Mouse (Mus musculus) intestine, embryonic 14.5 days (tissue): Measurements from ENCODE around the gene Ctr9. TPM values are rescaled to one million over a fixed set of nuclear protein-coding genes. Genes with fewer than 3 reads are reported as not detected.

Experiments
- ATAC-seq: fragments of 200-750 bp; cut with Nextera tagmentation; replicated peaks from 2 replicates; pipeline ENCODE4 v1.8.0; 2017; ENCODE audit warnings: low read depth, moderate number of reproducible peaks, moderate TSS enrichment, moderate library complexity; ENCODE audit not compliant: low FRiP score, low TSS enrichment
- DNase-seq: peaks from one replicate; pipeline ENCODE4 v3.0.0-alpha.2; 2018; ENCODE audit warnings: low spot score
- H3K27ac ChIP-seq: fragments of 300-500 bp; sonication (generic); 2 replicates; pipeline ENCODE4 v1.5.1; 2014; ENCODE audit warnings: low read depth, mild to moderate bottlenecking, control low read depth
- H3K27me3 ChIP-seq: fragments of 300-500 bp; sonication (generic); replicated peaks from 2 replicates; pipeline ENCODE4 v1.6.1; 2014; ENCODE audit warnings: low read length, control low read depth; ENCODE audit not compliant: control insufficient read depth, insufficient read depth
- H3K36me3 ChIP-seq: fragments of 300-500 bp; sonication (generic); 2 replicates; pipeline ENCODE4 v1.6.1; 2014; ENCODE audit warnings: low read length, control low read depth; ENCODE audit not compliant: control insufficient read depth, insufficient read depth
- H3K4me1 ChIP-seq: fragments of 300-500 bp; sonication (generic); replicated peaks from 2 replicates; pipeline ENCODE4 v1.6.1; 2014; ENCODE audit warnings: low read length, control low read depth, mixed read lengths; ENCODE audit not compliant: control insufficient read depth, insufficient read depth
- H3K4me2 ChIP-seq: fragments of 300-500 bp; sonication (generic); 2 replicates; pipeline ENCODE4 v1.6.1; 2014; ENCODE audit warnings: low read length
- H3K4me3 ChIP-seq: fragments of 300-500 bp; sonication (generic); 2 replicates; pipeline ENCODE4 v1.5.1; 2014; ENCODE audit warnings: low read depth, low read length, control low read depth, mixed read lengths
- H3K9ac ChIP-seq: fragments of 300-500 bp; sonication (generic); 2 replicates; pipeline ENCODE4 v1.6.1; 2014; ENCODE audit warnings: mild to moderate bottlenecking, low read length
- H3K9me3 ChIP-seq: fragments of 300-500 bp; sonication (generic); 2 replicates; pipeline ENCODE4 v1.6.1; 2016; ENCODE audit warnings: low read length, control low read depth; ENCODE audit not compliant: control insufficient read depth
- whole genome bisulfite sequencing: fragments of 180-500 bp; shearing (Covaris S2); extraction: QIAGEN DNeasy Blood & Tissue Kit; methylation state at CpG from one replicate; pipeline ENCODE4 v1.1.7; 2014; 5-methylcytosine and 5-hydroxymethylcytosine counted together
- polyA plus RNA-seq: library from polyadenylated mRNA; unstranded; fragments of >200 nt; fragmentation: Nextera tagmentation; extraction: Ambion mirVana; gene quantifications from 2 replicates; pipeline ENCODE4 v1.2.1, GENCODE M21; 2014

Gene Ctr9
- polyA plus RNA-seq, 1 experiment from 2014 or later, result 54.0 TPM

- H3K4me3 ChIP-seq, result no peak overlapping the region
- H3K36me3 ChIP-seq, result no peaks in the 10 kb centered on the region
- no peak overlapping the region for H3K27ac ChIP-seq
- WGBS, result 67% methylated on average over 4 of the region's 4 CpGs
- H3K27me3 ChIP-seq, result no peaks in the 10 kb centered on the region
- H3K4me1 ChIP-seq, result peaks cover 4% of the 10 kb centered on the region
- no peak overlapping the region for H3K4me2 ChIP-seq
- no peak for DNase-seq
- no peaks in the 10 kb centered on the region for H3K9me3 ChIP-seq
- ATAC-seq, result no peak
- no peak overlapping the region for H3K9ac ChIP-seq
These were observed 7.9 kb upstream of the Ctr9 start for GRCm38 (mm10) chr7:111020814-111021213.

GRCm38 (mm10) chr7:111024068-111024594 is 4.6 kb upstream of the Ctr9 start:
- Histone ChIP-seq H3K36me3 (no peaks in the 10 kb centered on the region), H3K27ac (peak overlapping the region; percentile 34; the same call in 1 of the 2 replicates), H3K27me3 (no peaks in the 10 kb centered on the region), H3K4me1 (peaks cover 7% of the 10 kb centered on the region), H3K4me2 (no peak overlapping the region), H3K4me3 (no peak overlapping the region), H3K9ac (no peak overlapping the region), H3K9me3 (no peaks in the 10 kb centered on the region)
- 32% methylated on average over 8 of the region's 8 CpGs for WGBS
- peak; percentile 63 for DNase-seq
- no peak for ATAC-seq

DNA sequence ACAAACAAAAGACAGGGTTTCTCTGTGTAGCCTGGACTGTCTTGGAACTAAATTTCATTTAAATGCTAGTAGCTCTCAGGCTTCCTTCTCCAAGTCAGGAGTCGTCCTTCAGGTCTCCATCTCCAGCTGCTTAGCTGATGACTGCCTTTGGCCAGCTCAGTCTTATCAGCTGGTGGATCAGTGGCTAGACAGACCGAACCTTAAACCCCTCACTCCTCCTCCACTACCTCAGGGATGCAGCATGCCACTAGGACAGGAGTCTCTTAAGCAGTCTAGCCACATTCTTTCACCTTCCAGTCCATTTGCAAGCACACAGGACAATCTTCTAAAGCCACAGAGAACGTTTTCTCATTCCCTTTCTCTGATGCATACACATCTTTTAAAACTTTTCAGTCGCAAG is 3.8 kb upstream of the Ctr9 start:
- peaks cover 12% of the 10 kb centered on the region for H3K4me1 ChIP-seq
- H3K27me3 ChIP-seq, result no peaks in the 10 kb centered on the region
- no peak overlapping the region for H3K4me2 ChIP-seq
- no peak overlapping the region for H3K4me3 ChIP-seq
- no peak overlapping the region for H3K27ac ChIP-seq
- no peaks in the 10 kb centered on the region for H3K36me3 ChIP-seq
- WGBS, result 59% methylated on average over 4 of the region's 4 CpGs
- H3K9me3 ChIP-seq, result no peaks in the 10 kb centered on the region
- no peak overlapping the region for H3K9ac ChIP-seq
- no peak for ATAC-seq
- no peak for DNase-seq

DNA sequence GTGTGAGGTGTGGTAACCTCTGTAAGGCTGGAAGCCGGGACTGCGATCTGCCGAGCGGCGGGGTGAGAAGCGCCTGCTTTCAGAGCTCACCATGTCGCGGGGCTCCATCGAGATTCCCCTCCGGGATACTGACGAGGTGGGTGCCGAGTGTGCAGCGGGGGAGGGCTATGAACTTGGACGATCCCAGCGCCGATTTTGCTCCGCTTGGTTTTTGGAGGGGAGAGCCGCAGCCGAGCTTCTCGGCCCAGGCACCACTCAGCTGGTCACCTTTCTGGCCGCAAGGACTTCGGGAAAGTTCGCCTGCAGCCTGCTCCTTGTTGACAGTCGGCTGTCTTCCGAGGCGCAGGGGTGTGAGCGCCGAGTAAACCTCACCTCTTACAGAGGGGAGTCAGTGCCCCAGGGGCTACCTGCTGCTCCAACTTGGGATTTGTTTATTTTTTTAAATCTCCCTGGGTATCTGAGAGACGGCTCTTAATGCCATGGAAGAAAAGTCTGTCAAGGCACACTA is 349 bp downstream of the Ctr9 start:
- under 1% methylated on average over 29 of the region's 29 CpGs for WGBS
- peak overlapping the region; percentile 87 for H3K4me3 ChIP-seq
- H3K36me3 ChIP-seq, result peaks cover 36% of the 10 kb centered on the region
- peak overlapping the region; percentile 94 for H3K27ac ChIP-seq
- ATAC-seq (peak; percentile 34; the same call in 1 of the 2 replicates), DNase-seq (no peak)
- H3K9ac ChIP-seq, result peak overlapping the region; percentile 69
- H3K9me3 ChIP-seq, result no peaks in the 10 kb centered on the region
- peaks cover 13% of the 10 kb centered on the region for H3K4me1 ChIP-seq
- peak overlapping the region; percentile 57 for H3K4me2 ChIP-seq
- H3K27me3 ChIP-seq, result no peaks in the 10 kb centered on the region

DNA sequence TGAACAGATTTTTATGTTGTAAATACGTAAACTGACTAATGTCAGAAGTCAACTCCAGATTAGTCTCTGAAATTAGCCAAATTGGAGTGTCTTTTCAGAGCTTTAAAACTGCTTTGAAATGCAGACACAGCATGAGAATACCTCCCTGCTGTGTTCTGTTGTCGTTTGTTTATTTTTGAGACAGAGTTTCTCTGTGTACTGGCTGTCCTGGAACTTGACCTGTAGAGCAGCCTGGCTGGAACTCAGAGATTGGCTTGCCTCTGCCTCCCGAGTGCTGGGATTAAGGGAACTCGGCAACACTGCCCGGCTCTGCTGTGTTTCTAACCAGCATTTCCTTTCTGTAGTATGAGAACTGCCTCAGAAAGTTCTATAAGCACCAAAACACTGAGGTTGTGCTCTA is 20.2 kb downstream of the Ctr9 start:
- Histone ChIP-seq H3K4me1 (no peaks in the 10 kb centered on the region), H3K36me3 (peaks cover 86% of the 10 kb centered on the region), H3K9me3 (no peaks in the 10 kb centered on the region), H3K4me2 (no peak overlapping the region), H3K9ac (no peak overlapping the region), H3K27me3 (no peaks in the 10 kb centered on the region), H3K4me3 (no peak overlapping the region), H3K27ac (no peak overlapping the region)
- DNase-seq (no peak), ATAC-seq (no peak)
- WGBS, result 82% methylated on average over 5 of the region's 5 CpGs

DNA sequence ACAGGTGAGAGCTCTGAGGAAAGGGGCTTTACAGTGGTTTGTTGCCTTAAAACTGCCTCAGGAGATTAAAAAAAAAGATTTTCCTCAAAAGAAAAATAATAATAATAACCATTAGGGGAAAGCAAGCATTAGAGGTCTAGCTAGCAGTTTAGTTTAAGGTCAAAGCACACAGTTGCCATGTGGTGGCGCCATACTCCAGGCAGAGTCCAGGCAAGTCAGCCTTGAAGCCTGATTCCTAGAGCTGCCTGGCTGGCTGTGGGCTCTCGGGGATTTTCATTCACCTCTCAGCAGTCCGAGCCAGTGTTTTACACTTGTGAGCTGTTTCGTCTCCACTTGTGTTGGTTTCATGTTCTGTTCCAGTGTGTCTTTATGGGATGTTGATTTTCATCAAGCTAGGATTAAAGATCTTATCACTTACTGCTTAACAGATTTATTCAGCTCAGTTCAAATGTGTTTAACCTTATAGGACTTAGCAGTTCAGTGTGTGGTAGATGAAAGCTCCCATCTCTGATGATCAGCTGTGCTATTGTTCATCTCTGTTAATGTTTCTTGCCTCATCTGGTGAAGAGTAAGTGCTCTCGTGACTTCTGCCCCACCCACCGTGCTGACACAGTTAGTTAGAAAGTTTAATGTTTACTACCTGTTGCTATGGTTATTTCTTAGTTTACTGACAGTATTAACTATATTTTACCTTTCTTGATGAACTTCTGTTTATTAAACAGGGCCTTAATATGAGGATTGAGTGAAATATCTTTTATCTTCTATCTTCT is 21.1 kb downstream of the Ctr9 start:
- peaks cover 86% of the 10 kb centered on the region for H3K36me3 ChIP-seq
- H3K4me1 ChIP-seq, result no peaks in the 10 kb centered on the region
- no peak overlapping the region for H3K4me2 ChIP-seq
- no peak overlapping the region for H3K27ac ChIP-seq
- peak; percentile 73 for DNase-seq
- H3K9ac ChIP-seq, result no peak overlapping the region
- H3K27me3 ChIP-seq, result no peaks in the 10 kb centered on the region
- no peaks in the 10 kb centered on the region for H3K9me3 ChIP-seq
- 62% methylated on average over 6 of the region's 6 CpGs for WGBS
- no peak; the same call in 1 of the 2 replicates for ATAC-seq
- no peak overlapping the region for H3K4me3 ChIP-seq

GRCm38 (mm10) chr7:111055221-111055620 is 26.5 kb downstream of the Ctr9 start:
- no peak overlapping the region for H3K27ac ChIP-seq
- DNase-seq, result no peak
- 90% methylated on average over 19 of the region's 19 CpGs for WGBS
- no peak overlapping the region for H3K4me3 ChIP-seq
- no peak overlapping the region for H3K9ac ChIP-seq
- H3K27me3 ChIP-seq, result no peaks in the 10 kb centered on the region
- no peak for ATAC-seq
- no peaks in the 10 kb centered on the region for H3K4me1 ChIP-seq
- H3K36me3 ChIP-seq, result peaks cover 60% of the 10 kb centered on the region
- H3K9me3 ChIP-seq, result no peaks in the 10 kb centered on the region
- no peak overlapping the region for H3K4me2 ChIP-seq

DNA sequence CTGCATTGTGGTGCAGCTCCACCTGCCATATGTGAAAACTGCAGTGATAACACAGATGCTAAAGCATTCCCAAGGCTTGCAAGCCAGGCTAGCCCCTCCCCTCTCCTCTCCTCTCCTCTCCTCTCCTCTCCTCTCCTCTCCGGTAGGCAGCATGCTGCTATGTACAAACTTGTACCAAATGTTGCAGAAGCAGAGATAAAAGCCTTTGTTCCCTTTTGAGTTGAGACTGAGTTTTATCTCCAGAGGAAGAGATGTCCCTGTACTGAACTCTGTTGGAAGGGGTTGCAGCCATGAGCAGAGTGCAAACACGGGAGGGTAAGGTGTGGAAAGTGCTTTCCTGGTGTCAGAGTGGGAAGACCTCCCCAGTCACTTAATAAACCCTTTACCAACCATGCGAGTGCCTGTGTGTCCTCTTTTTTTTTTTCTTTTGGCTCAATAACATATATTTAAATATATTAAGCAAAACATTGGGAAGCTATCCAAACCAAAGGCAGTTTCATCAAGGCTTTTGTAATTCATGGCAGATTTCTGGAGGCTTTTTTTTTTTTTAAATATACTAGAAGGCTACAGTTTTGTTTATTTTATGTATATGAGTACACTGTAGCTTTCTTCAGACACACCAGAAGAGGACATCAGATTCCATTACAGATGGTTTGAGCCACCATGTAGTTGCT is 27.4 kb downstream of the Ctr9 start:
- Histone ChIP-seq H3K4me1 (no peaks in the 10 kb centered on the region), H3K4me2 (no peak overlapping the region), H3K9ac (no peak overlapping the region), H3K4me3 (no peak overlapping the region), H3K27ac (no peak overlapping the region), H3K9me3 (no peaks in the 10 kb centered on the region), H3K36me3 (peaks cover 53% of the 10 kb centered on the region), H3K27me3 (no peaks in the 10 kb centered on the region)
- ATAC-seq (no peak), DNase-seq (no peak)
- 81% methylated on average over 3 of the region's 3 CpGs for whole genome bisulfite sequencing
